Mouse (Mus musculus) cerebellum, adult 11-12 months (tissue): ENCODE measurements around the gene Arhgef3.

ENCODE experiments used
- DNase-seq: peaks from one replicate; pipeline ENCODE4 v3.0.0; 2022

Gene Arhgef3

GRCm38 (mm10) chr14:27328952-27329351, 214.3 kb downstream of the Arhgef3 start:
- no peak for DNase-seq

DNA sequence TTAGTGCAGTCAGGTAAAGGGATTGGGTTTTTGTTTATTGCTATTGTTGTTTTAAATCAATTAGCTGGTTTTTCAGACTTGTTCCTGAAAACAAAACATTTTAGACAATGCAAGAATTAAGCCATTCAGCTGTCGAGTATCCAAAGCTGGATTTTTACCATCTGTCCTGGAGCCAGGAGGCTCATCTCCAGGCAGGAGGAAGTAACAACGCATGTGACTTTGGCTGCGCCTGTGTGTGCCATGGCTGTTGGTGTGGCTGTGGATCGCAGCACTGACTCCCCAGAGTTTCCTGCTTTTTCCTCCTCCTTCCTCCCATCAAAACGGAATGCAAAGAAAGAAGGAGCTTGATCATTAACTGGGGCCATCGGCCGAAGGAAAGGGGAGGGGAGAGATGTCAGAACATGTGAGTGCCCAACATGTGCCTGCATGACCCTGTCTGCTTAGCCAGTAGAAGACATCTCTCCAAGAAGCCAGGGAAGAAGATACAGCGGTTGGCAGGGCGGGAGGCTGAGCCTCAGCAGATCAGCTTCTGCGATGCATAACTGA, 216.9 kb downstream of the Arhgef3 start:
- DNase-seq = peak; percentile 73

DNA sequence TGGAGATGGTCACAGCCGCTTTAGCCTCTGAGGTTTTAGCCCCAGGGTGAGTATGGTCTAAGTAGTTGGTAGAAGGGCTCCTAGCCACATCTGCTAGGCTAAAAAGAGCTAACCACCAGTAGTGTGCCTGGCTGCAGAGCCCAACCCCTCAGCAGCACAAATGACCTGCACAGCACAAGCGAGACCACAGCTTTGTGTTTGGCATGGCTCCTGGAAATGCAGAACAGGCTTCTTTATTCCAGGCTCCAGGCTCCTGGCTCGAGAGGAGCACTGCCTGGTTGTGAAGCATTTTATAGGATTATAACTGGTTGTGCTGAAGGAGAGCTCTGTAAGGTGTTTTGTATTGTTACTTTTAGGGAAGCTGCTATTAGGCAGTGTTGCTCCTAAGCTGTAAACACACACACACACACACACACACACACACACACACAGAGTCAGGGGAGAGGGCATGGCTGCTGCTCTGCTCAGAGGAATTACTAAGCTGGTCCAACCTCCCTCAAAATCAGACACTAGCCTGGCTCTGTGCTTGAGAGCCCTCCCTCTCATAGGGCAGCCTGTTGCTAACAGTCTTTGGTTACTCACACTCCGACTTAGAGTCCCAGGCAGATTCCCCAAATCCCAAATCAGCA, 217.8 kb downstream of the Arhgef3 start:
- peak; percentile 37 for DNase-seq

- DNase-seq = peak; percentile 93
Measured at GRCm38 (mm10) chr14:27335331-27336207, 220.9 kb downstream of the Arhgef3 start.

GRCm38 (mm10) chr14:27336208-27337114, 221.8 kb downstream of the Arhgef3 start:
- no peak for DNase-seq

- DNase-seq = peak; percentile 42
Measured at GRCm38 (mm10) chr14:27337156-27337555, 222.5 kb downstream of the Arhgef3 start.

- DNase-seq = peak; percentile 62
Measured at GRCm38 (mm10) chr14:27338034-27338708, 223.5 kb downstream of the Arhgef3 start.

GRCm38 (mm10) chr14:27340682-27341415, 226.2 kb downstream of the Arhgef3 start:
- no peak for DNase-seq

DNA sequence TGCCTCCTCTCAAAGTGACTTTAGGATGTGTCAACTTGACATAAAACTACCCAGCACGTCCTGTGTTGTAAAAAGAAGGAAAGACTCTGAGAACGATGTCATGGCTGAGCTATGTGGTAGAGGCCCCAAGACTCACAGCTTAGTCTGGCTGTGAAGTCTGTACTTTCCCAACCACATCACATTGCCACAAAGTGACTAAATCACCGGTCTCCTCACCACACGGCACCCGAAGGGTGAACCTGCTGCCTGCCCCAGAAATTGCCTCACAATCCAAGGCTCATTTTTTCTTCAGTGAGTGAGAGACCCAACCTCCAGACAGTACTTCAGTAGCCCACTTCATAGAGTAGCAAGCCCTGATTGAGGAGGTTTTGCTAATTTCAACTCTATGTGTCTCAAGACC, 226.8 kb downstream of the Arhgef3 start:
- no peak for DNase-seq

DNA sequence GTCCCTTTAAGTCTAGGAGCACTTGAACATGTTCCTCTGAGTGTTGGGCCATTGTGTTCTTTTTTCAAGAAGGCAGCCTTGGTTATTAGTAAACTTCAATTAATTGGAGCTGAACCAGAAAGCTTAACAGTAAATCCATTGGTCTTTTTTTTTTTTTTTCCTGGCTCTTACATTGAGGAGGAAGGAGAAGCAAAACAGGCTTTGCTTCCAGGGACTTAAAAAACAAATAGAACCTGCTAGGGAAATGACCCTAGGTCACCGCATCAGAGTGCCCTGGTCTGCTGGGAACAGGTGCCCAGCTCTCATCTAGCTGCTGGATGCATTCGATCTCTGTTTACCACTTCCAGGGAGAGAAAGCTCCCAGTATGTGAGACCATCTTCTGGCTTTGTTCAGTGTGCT, 227.8 kb downstream of the Arhgef3 start:
- no peak for DNase-seq

- no peak for DNase-seq
Measured at GRCm38 (mm10) chr14:27344250-27344990, 229.7 kb downstream of the Arhgef3 start.

- DNase-seq = no peak
Measured at GRCm38 (mm10) chr14:27345051-27345885, 230.6 kb downstream of the Arhgef3 start.

DNA sequence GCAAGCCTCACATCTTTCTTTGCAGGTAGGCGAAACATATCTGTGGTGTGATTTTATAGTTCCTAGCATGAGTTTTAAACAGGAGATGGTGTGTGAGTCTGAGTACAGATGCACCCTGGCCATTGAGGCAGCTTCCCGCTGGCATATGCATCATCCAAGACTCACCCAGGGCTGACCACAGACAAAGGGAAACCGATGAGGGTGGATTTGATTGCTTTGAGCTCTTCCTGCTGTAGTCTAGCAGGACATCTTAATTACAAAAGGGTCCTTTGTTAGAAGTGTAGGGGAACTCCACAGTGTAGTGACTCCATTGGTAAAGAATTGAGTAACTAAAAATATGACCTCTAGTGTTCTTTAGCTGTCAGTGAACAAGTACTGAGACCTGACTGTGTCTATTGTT, 232.5 kb downstream of the Arhgef3 start:
- no peak for DNase-seq

GRCm38 (mm10) chr14:27347666-27348065, 233.0 kb downstream of the Arhgef3 start:
- DNase-seq = no peak

DNA sequence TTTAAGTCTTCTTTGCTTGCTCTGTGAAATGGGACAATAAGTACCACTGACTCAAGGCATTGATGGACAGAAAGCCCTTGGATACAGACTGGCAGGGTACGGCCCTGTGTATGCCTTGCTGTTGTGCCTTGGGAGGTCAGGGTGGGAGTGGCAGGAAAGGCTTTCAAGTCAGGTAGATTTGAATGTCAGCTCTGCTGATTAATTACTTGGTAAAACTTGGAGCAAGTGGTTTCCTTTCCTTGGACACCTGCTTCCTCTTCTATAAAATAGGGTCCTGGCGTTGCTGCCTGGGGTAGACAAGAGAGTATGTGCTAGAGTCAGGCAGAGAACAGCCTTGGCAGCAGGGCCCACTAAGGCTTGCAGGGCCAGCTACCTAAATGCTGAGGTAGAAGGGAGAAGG, 233.4 kb downstream of the Arhgef3 start:
- no peak for DNase-seq

DNA sequence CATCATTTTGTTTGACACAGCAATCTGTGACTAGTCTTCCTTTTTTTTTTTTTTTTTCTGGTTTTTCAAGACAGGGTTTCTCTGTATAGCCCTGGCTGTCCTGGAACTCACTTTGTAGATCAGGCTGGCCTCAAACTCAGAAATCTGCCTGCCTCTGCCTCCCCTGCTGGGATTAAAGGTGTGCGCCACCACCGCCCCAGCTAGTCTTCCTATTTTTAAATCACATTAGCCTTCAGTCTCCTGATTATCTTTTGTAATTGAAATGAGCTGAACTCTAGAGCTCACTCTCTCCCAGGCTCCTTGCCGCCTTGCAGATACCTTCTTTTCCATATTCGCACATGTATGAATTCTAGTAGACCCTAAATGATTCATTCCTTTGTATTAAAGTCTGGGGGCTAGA, 234.0 kb downstream of the Arhgef3 start:
- DNase-seq = no peak

GRCm38 (mm10) chr14:27349120-27349519, 234.4 kb downstream of the Arhgef3 start:
- DNase-seq = no peak

GRCm38 (mm10) chr14:27349828-27350729, 235.4 kb downstream of the Arhgef3 start:
- no peak for DNase-seq

GRCm38 (mm10) chr14:27351051-27351475, 236.4 kb downstream of the Arhgef3 start:
- no peak for DNase-seq
